In the genomic region with DNA sequence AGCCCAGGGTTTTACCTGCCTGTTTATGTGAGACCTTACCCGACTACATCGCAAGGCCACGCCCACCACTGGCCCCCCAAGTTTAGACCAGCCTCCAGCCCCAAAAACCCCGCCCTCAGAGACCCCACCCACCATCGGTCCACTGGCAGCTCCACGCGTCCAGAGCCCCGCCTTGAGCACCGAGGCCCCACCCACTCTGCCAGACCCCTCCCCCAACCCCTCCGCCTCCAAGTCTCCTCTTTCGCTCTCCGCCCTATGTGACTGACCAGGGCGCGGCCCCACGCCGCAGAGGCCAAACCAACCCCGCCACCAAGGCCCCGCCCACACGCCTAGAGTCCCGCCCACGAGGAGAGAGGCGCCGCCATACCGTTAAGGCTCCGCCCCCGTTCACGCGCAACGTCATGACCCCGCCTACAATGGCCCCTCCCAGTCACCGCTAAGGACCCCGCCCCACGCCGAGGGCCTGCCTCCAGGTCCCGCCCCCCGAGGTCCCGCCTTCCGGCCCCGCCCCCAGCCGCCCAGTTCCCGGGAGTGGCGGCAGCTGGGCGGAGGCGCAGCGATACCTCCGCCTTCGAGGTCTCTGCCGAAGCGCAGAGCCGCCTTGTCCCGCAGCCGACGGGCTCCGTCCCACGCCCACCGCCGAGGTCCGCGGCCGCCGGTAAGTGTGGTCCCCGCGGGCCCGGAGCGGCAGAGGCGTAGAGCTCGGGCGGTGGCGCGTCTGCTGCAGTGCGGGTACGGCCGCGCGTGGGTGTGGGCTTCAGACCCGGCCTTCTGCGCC, we compare ENCODE assay signal across 8 mouse cellular contexts. TPM values are rescaled to one million over a fixed set of nuclear protein-coding genes. Genes with fewer than 3 reads are reported as not detected.
DNase-seq lines count a peak whose midpoint lies in the region; ATAC-seq lines count a peak whose summit lies in the region.

A gene (plus strand): TSS at position 494 of the 778 bp plus-strand sequence.

- peak within 1 kb of the TSS; percentile 87 for H3K4me2 ChIP-seq in lung, embryonic 16.5 days (ENCODE audit: low read depth, low read length)

- no peaks in the 10 kb centered on the region for H3K9me3 ChIP-seq in lung, embryonic 16.5 days (ENCODE audit: control insufficient read depth, low read length)

- DNase-seq in MEL-GATA-1-ER (ENCODE audit: extremely low read depth, low read depth) = peak; percentile 76
- DNase-seq in cerebellum, adult 8-10 months = peak; percentile 100
- peak; percentile 97 for DNase-seq in forelimb bud, embryonic 11.5 days (ENCODE audit: low read depth, low spot score)
- DNase-seq in layer of hippocampus, adult 9-10 months (ENCODE audit: low spot score) = peak; percentile 97
- peak; percentile 99 for DNase-seq in ovary, postnatal 10 days (ENCODE audit: low spot score)
- DNase-seq in thymus, postnatal 10 days (ENCODE audit: low spot score in 2 of 2) = peak; percentile 96 to 99

- H3K36me3 ChIP-seq in lung, embryonic 16.5 days (ENCODE audit: control insufficient read depth, insufficient read depth, low read length) = no peaks in the 10 kb centered on the region

- WGBS in lung, embryonic 16.5 days = under 1% methylated on average over 56 of the region's 77 CpGs

- peak within 1 kb of the TSS; percentile 79 for H3K4me3 ChIP-seq in lung, embryonic 16.5 days (ENCODE audit: low read length)

- peaks cover 22% of the 10 kb centered on the region for H3K4me1 ChIP-seq in lung, embryonic 16.5 days (replicated peaks; ENCODE audit: control insufficient read depth, insufficient read depth, low read length)

- peak within 1 kb of the TSS; percentile 70 for H3K27ac ChIP-seq in lung, embryonic 16.5 days (ENCODE audit: low read length)

- no peaks in the 10 kb centered on the region; the same call in 1 of the 2 replicates for H3K27me3 ChIP-seq in lung, embryonic 16.5 days (ENCODE audit: control insufficient read depth, insufficient read depth, low read depth, low read length)

- H3K9ac ChIP-seq in lung, embryonic 16.5 days (ENCODE audit: low read length) = peak within 1 kb of the TSS; percentile 89

- peak; percentile 93 to 95 for ATAC-seq in hematopoietic stem cell, adult 5-6 weeks (replicated peaks in 1 of 2; ENCODE audit: insufficient read depth in 1 of 2, low FRiP score in 2 of 2, low TSS enrichment in 1 of 2, low read depth in 1 of 2, poor library complexity in 2 of 2, severe bottlenecking in 2 of 2)
- ATAC-seq in lung, embryonic 16.5 days (ENCODE audit: low read depth) = peak; percentile 95

RNA-seq across cellular contexts. Expression of the gene that starts here (rescaled TPM):
- total RNA-seq in hematopoietic stem cell, adult 5-6 weeks (2017) = 11.2 and 13.4 TPM in 2 replicates
- polyA plus RNA-seq in lung, embryonic 16.5 days (2015; fragmentation: Nextera tagmentation; extraction: Ambion mirVana) = 17.2 and 19.3 TPM in 2 replicates

Comparison
In these comparisons a context has a peak if more than half of its experiments do, and no peak if none do; other contexts are left out.
1. Peak in every context shown above with its lines: DNase-seq, ATAC-seq, H3K4me3 ChIP-seq and H3K27ac ChIP-seq.